Mouse (Mus musculus) brain, embryonic 14.5 days (tissue): ENCODE measurements around the gene Apc2.

Experiments
- CTCF ChIP-seq: fragments of 200-500 bp; IDR thresholded peaks from 2 replicates; pipeline ENCODE4 v1.5.1; 2012; ENCODE audit warnings: inconsistent platforms, mild to moderate bottlenecking, moderate library complexity, borderline replicate concordance; ENCODE audit not compliant: insufficient read depth, insufficient read length; ENCODE audit errors: extremely low read depth
- POLR2A ChIP-seq: fragments of 200-500 bp; IDR thresholded peaks from 2 replicates; pipeline ENCODE4 v1.6.1; 2012; ENCODE audit warnings: mild to moderate bottlenecking, inconsistent platforms, borderline replicate concordance; ENCODE audit not compliant: poor library complexity, insufficient read depth, insufficient read length, severe bottlenecking; ENCODE audit errors: extremely low read depth

DNA sequence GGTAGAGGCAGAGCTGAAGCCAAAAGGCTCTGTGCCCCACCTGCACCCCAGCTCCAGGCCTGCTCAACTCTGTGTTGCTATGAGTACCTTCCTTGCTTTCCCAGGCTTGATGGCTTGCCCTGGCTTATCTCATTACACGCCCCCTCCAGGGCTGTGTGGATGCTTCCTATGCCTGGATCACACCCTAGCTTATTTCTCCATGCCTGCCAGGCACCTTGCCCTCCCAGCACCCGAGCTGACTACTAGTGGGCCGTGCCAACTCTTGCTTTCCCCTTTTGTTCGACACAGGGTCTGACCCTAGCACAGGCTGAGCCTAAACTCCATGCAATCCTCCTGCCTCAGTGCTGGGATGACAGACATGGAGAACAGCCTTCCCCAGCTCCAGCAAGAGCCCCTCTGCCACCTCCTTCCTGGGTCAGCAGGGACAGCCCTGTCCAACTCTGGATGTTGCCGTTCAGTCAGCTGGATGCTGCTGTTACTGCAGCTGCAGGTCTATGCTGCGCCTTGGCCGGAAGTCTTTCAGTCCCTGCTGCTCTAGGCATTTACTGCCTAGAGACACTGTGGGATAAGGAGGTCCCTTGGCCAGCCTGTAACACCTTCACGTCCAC lies 1.9 kb downstream of the Apc2 start:
- TF ChIP-seq POLR2A (no peak), CTCF (no peak)
